Mouse (Mus musculus) adrenal gland, postnatal 0 days (tissue): Measurements from ENCODE around the gene Snx13. TPM values are rescaled to one million over a fixed set of nuclear protein-coding genes. Genes with fewer than 3 reads are reported as not detected.

ENCODE experiments used
- microRNA-seq: library from miRNA; unstranded; fragments of <30 nt; microRNA quantifications from one replicate; pipeline ENCODE4, GENCODE M21; 2016; ENCODE audit warnings: borderline replicate concordance; ENCODE audit not compliant: insufficient number of aligned reads
- polyA plus RNA-seq: library from polyadenylated mRNA; unstranded; fragments of >200 nt; fragmentation: Nextera tagmentation; extraction: Ambion mirVana; gene quantifications from 2 replicates; pipeline ENCODE4 v1.2.1, GENCODE M21; 2015

The Snx13 gene
- polyA plus RNA-seq, result 15.2 and 21.8 TPM in 2 replicates

GRCm38 (mm10) chr12:35046999-35047319, at the start of gene Snx13:
Snx13 (plus strand) TSS chr12:35047186.

Small RNA genes lying within 50 kb of the gene (microRNA-seq; reads per million reads assigned to microRNA genes)
- gene Mir680-3, result not detected

Other genes starting within 250 kb of the Snx13 start
- gene Hdac9, start 130.1 kb upstream of the Snx13 start, polyA plus RNA-seq, result 2.5 and 3.1 TPM in 2 replicates
- not detected in 2 replicates for gene Prps1l1, start 62.4 kb upstream of the Snx13 start, polyA plus RNA-seq